Mouse (Mus musculus): ENCODE results near the gene Olfr635. TPM values are rescaled to one million over a fixed set of nuclear protein-coding genes. Genes with fewer than 3 reads are reported as not detected.
"Not testable (repeated sequence)": the region's sequence is repeated elsewhere in the genome, so short reads cannot be mapped to it uniquely, and the experiment has no call there.

Gene Olfr635
- total RNA-seq (2022), result under 1 TPM in 3 of 4 experiments, not detected in 1; 0.03 to 0.06 (median 0.06) TPM

DNA sequence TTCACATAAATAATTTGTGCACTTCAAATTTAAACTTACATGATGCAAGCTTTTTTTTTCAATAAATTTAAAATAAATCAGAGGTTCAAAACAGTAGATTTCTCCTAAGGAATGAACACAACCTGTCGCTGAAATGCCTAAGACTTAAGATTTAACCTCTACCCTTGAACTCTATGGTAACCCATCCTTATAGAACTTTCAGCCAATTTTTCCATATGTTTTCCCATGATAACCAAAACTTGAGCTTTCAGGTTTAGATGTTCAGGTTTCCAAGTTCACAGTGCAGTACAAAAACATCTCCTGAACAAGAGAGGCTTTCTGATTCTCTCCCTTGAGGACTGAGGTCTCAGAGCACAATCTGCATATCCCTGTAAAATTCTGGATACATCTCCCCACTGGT is at the start of gene Olfr635:
TSS of gene Olfr635 (plus strand) at position 301 of the 400 bp plus-strand sequence.
- no peak for DNase-seq

DNA sequence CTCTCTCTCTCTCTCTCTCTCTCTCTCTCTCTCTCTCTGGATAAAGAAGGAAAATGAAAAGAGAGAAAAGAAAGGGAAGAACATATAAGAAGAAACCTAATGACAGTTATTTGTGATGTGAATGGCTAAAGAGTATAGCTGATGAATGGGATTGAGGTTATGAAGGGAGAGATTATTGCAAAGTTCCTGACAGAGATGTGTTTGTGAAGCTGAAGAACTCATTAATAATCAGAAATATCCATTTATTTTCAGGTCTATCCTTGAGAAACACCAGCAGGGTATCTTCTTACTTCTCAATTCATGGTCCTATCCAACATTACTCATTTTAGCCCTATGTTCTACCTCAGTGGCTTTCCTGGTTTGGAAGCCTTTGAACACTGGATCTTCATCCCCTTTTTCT is 42.4 kb upstream of the Olfr635 start, which contains the start of gene Olfr631:
TSS of gene Olfr631 (plus strand) at position 301 of the 400 bp plus-strand sequence.
- DNase-seq, result no peak

DNA sequence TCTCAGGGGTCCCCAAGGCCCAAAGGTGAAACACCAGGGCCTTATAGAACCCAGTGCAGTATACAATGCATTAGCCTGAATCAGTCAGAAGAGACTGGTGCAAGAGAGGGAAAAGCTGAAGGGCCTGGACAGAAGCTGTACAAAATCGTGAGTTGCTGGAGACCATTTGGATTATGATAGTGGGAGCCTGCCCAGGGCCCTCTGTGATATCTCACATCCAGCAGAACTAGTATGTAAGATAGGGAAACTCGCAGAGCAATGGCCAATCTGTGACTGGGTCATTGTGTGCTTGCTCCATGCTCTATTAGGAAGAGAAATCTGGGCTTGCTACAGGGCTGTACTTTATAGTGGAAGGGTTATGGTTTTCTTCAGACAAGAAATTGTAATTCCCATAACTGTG is 36.7 kb upstream of the Olfr635 start, which contains the start of gene Olfr632:
TSS of gene Olfr632 (plus strand) at position 84 of the 400 bp plus-strand sequence.
- DNase-seq, result no peak

- no peak for DNase-seq
Observed at GRCm38 (mm10) chr7:103942730-103943129, 28.2 kb upstream of the Olfr635 start.

GRCm38 (mm10) chr7:103944137-103944536 is 26.8 kb upstream of the Olfr635 start, which contains the start of gene Olfr633:
TSS of gene Olfr633 (plus strand) at chr7:103944437.
- DNase-seq, result no peak

DNA sequence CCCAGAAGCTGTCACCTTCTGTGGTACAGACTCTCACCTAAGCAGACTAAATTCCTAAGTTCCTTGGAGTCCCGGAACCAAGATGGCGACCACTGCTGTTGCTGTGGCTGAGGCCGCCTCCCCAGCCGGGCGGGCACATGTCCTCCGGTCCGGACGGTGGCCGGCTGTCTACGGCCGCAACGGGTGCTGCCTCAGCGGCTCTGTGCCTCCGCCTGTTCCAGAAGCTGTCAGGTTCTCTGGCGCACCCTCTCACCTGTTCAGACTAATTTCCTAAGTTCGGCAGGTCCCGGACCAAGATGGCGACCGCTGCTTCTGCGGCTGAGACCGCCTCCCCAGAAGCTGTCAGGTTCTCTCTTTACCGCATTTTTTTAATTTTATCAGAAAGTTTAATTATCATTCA is 4.1 kb upstream of the Olfr635 start:
- DNase-seq, result not testable (repeated sequence)

GRCm38 (mm10) chr7:103971782-103972181 is 830 bp downstream of the Olfr635 start:
- no peak for DNase-seq

GRCm38 (mm10) chr7:103998446-103998845 is 27.5 kb downstream of the Olfr635 start, which contains the start of gene Olfr638:
TSS of gene Olfr638 (plus strand) at chr7:103998746.
- DNase-seq, result no peak

- no peak for DNase-seq
Observed at GRCm38 (mm10) chr7:103999124-103999523, 28.2 kb downstream of the Olfr635 start.

- DNase-seq, result no peak
Observed at GRCm38 (mm10) chr7:104017203-104017602, 46.3 kb downstream of the Olfr635 start, which contains the start of gene Olfr639. TSS of gene Olfr639 (minus strand) at chr7:104017303.

GRCm38 (mm10) chr7:104018953-104019352 is 48.0 kb downstream of the Olfr635 start:
- no peak for DNase-seq

DNA sequence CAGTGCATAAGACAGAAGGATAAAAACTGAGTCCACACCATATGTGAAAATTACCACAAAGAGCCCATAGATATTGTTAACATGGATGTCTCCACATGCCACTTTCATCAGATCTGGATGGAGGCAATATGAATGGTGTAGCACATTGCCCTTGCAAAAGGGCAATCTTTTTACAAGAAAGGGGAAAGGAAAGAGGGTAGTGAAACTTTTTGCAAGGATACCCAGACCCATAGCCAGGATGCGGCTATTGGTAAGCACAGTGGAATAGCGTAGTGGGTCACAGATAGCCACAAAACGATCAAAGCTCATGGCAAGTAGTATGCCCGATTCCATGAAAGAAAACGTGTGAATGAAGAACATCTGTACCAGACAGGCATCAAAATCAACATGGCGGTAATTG is 50.7 kb downstream of the Olfr635 start:
- no peak for DNase-seq

- no peak for DNase-seq
Observed at GRCm38 (mm10) chr7:104025473-104025872, 54.5 kb downstream of the Olfr635 start, which contains the start of gene Olfr640. TSS of gene Olfr640 (minus strand) at chr7:104025573.

- no peak for DNase-seq
Observed at GRCm38 (mm10) chr7:104026978-104027377, 56.0 kb downstream of the Olfr635 start.

GRCm38 (mm10) chr7:104035145-104035544 is 64.2 kb downstream of the Olfr635 start, which contains the start of gene Olfr641:
TSS of gene Olfr641 (plus strand) at chr7:104035445.
- no peak for DNase-seq

Other genes with a start within 250 kb of the Olfr635 start
- not detected for gene Olfr628, start 240.8 kb upstream of the Olfr635 start, total RNA-seq (2022)
- gene Olfr629, start 226.2 kb upstream of the Olfr635 start, total RNA-seq (2022), result not detected
- gene Olfr630, start 213.8 kb upstream of the Olfr635 start, total RNA-seq (2022), result not detected
- not detected for gene Olfr69, start 199.6 kb upstream of the Olfr635 start, total RNA-seq (2022)
- not detected for gene Olfr68, start 191.5 kb upstream of the Olfr635 start, total RNA-seq (2022)
- not detected for gene Olfr67, start 179.3 kb upstream of the Olfr635 start, total RNA-seq (2022)
- gene Hbb-bt, start 157.2 kb upstream of the Olfr635 start, total RNA-seq (2022), result 100 to 1,000 TPM in 1 of 4 experiments, 10 to 100 TPM in 3; 78.2 to 176 (median 90.4) TPM
- gene Hbb-bs, start 143.1 kb upstream of the Olfr635 start, total RNA-seq (2022), result 1,000 to 10,000 TPM in 1 of 4 experiments, 100 to 1,000 TPM in 3; 738 to 2,114 (median 834) TPM
- gene Hbb-bh2, start 130.6 kb upstream of the Olfr635 start, total RNA-seq (2022), result not detected
- gene Hbb-bh1, start 128.0 kb upstream of the Olfr635 start, total RNA-seq (2022), result not detected
- gene Hbb-y, start 117.9 kb upstream of the Olfr635 start, total RNA-seq (2022), result not detected
- not detected for gene Olfr66, start 84.9 kb upstream of the Olfr635 start, total RNA-seq (2022)
- not detected for gene Olfr64, start 76.7 kb upstream of the Olfr635 start, total RNA-seq (2022)
- gene Olfr65, start 67.7 kb upstream of the Olfr635 start, total RNA-seq (2022), result not detected
- gene Olfr631, start 42.3 kb upstream of the Olfr635 start, total RNA-seq (2022), result not detected
- gene Olfr632, start 36.8 kb upstream of the Olfr635 start, total RNA-seq (2022), result not detected
- gene Olfr633, start 26.7 kb upstream of the Olfr635 start, total RNA-seq (2022), result not detected
- gene Olfr638, start 27.6 kb downstream of the Olfr635 start, total RNA-seq (2022), result not detected
- gene Olfr639, start 46.2 kb downstream of the Olfr635 start, total RNA-seq (2022), result under 1 TPM in 2 of 4 experiments, not detected in 2; 0.05 to 0.09 TPM
- not detected for gene Olfr640, start 54.4 kb downstream of the Olfr635 start, total RNA-seq (2022)
- gene Olfr641, start 64.3 kb downstream of the Olfr635 start, total RNA-seq (2022), result not detected
- gene Olfr642, start 81.5 kb downstream of the Olfr635 start, total RNA-seq (2022), result not detected
- not detected for gene 4930516K23Rik, start 90.3 kb downstream of the Olfr635 start, total RNA-seq (2022)
- gene Olfr644, start 100.7 kb downstream of the Olfr635 start, total RNA-seq (2022), result not detected
- gene Olfr645, start 114.3 kb downstream of the Olfr635 start, total RNA-seq (2022), result not detected
- not detected for gene Olfr646, start 133.7 kb downstream of the Olfr635 start, total RNA-seq (2022)
- gene Ubqln5, start 158.7 kb downstream of the Olfr635 start, total RNA-seq (2022), result not detected
- gene Olfr643, start 166.3 kb downstream of the Olfr635 start, total RNA-seq (2022), result not detected
- gene Ubqln3, start 172.1 kb downstream of the Olfr635 start, total RNA-seq (2022), result not detected
- not detected for gene Ubqlnl, start 179.4 kb downstream of the Olfr635 start, total RNA-seq (2022)
- gene Olfm5, start 193.7 kb downstream of the Olfr635 start, total RNA-seq (2022), result not detected
- gene Olfr648, start 212.2 kb downstream of the Olfr635 start, total RNA-seq (2022), result under 1 TPM in 1 of 4 experiments, not detected in 3; 0.15 TPM
- gene Olfr649, start 224.8 kb downstream of the Olfr635 start, total RNA-seq (2022), result not detected
- 1 to 10 TPM in 2 of 4 experiments, under 1 TPM in 2; 0.41 to 1.8 (median 1.0) TPM for gene Trim6, start 247.6 kb downstream of the Olfr635 start, total RNA-seq (2022)

All from adrenal gland, adult 8-10 months (tissue).